Mouse (Mus musculus) bone marrow, adult 2 months (tissue): ENCODE data around the gene Odf3.

Source experiments
- CTCF ChIP-seq: fragments of 200-500 bp; IDR thresholded peaks from 2 replicates; pipeline ENCODE4 v1.5.1; 2011; ENCODE audit warnings: low read length, control low read depth; ENCODE audit not compliant: control insufficient read depth, insufficient read depth
- POLR2A ChIP-seq: fragments of 200-500 bp; IDR thresholded peaks from 2 replicates; pipeline ENCODE4 v1.6.1; 2011; ENCODE audit warnings: low read depth, mild to moderate bottlenecking, control low read depth, low read length, borderline replicate concordance; ENCODE audit not compliant: control insufficient read depth

DNA sequence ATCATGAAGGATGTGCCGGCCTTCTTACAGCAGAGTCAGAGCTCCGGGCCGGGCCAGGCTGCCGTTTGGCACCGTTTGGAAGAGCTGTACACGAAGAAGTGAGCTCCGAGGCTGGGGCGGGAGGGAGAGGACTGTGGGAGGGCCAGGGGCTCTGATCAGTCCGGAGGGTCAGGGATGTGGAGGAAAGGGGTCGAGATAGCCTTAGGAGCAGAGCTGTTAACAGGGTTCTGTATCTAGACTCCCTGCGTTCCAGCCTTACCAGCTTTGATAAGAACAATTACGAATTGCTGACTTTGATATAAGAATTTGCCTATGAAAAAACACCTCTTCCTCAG, 34.8 kb downstream of the Odf3 start:
- TF ChIP-seq CTCF (no peak), POLR2A (no peak)
